Mouse (Mus musculus): ENCODE data around the gene Cfap44. TPM values are rescaled to one million over a fixed set of nuclear protein-coding genes. Genes with fewer than 3 reads are reported as not detected.
A peak's percentile ranks its signal among the peaks of the same experiment; 100 is the strongest.

Gene Cfap44
- polyA plus RNA-seq, 1 experiment from 2014 or later = 1.0 TPM

- WGBS = 68% methylated on average over 8 of the region's 8 CpGs
- Histone ChIP-seq H3K9ac (no peak overlapping the region), H3K4me2 (replicated peaks) (no peak overlapping the region), H3K9me3 (no peaks in the 10 kb centered on the region), H3K4me3 (no peak overlapping the region), H3K27ac (0 out of 2 replicates have a peak overlapping the region, but pooled peaks have one; percentile 20), H3K4me1 (no peaks in the 10 kb centered on the region; the same call in 1 of the 2 replicates), H3K27me3 (replicated peaks) (no peaks in the 10 kb centered on the region), H3K36me3 (peaks cover 79% of the 10 kb centered on the region)
- peak; percentile 30; the same call in 1 of the 2 replicates for ATAC-seq (ENCODE audit: low FRiP score, low read depth)
Measured at GRCm38 (mm10) chr16:44502895-44503575, 108.4 kb downstream of the Cfap44 start.

GRCm38 (mm10) chr16:44505243-44505642 lies 110.6 kb downstream of the Cfap44 start:
- Histone ChIP-seq H3K36me3 (peaks cover 70% of the 10 kb centered on the region), H3K27ac (no peak overlapping the region), H3K4me1 (no peaks in the 10 kb centered on the region; the same call in 1 of the 2 replicates), H3K9me3 (no peaks in the 10 kb centered on the region), H3K4me3 (no peak overlapping the region), H3K27me3 (replicated peaks) (no peaks in the 10 kb centered on the region), H3K9ac (no peak overlapping the region), H3K4me2 (replicated peaks) (no peak overlapping the region)
- 95% methylated on average over 1 of the region's 1 CpGs for WGBS
- ATAC-seq (ENCODE audit: low FRiP score, low read depth) = no peak

GRCm38 (mm10) chr16:44507027-44507929 lies 112.7 kb downstream of the Cfap44 start:
- Histone ChIP-seq H3K27ac (no peak overlapping the region), H3K4me1 (no peaks in the 10 kb centered on the region; the same call in 1 of the 2 replicates), H3K27me3 (replicated peaks) (no peaks in the 10 kb centered on the region), H3K4me2 (replicated peaks) (no peak overlapping the region), H3K4me3 (no peak overlapping the region), H3K9ac (no peak overlapping the region), H3K36me3 (peaks cover 63% of the 10 kb centered on the region), H3K9me3 (no peaks in the 10 kb centered on the region)
- WGBS = 72% methylated on average over 10 of the region's 10 CpGs
- no peak for ATAC-seq (ENCODE audit: low FRiP score, low read depth)

- Histone ChIP-seq H3K4me1 (no peaks in the 10 kb centered on the region; the same call in 1 of the 2 replicates), H3K27ac (no peak overlapping the region), H3K27me3 (replicated peaks) (no peaks in the 10 kb centered on the region), H3K4me2 (replicated peaks) (no peak overlapping the region), H3K9ac (no peak overlapping the region), H3K4me3 (no peak overlapping the region), H3K9me3 (no peaks in the 10 kb centered on the region), H3K36me3 (peaks cover 64% of the 10 kb centered on the region)
- ATAC-seq (ENCODE audit: low FRiP score, low read depth) = no peak
- WGBS = 85% methylated on average over 5 of the region's 5 CpGs
Measured at GRCm38 (mm10) chr16:44508025-44508424, 113.4 kb downstream of the Cfap44 start.

- H3K36me3 ChIP-seq = peaks cover 61% of the 10 kb centered on the region
- no peak overlapping the region for H3K4me3 ChIP-seq
- no peak overlapping the region for H3K9ac ChIP-seq
- ATAC-seq (ENCODE audit: low FRiP score, low read depth) = no peak
- no peaks in the 10 kb centered on the region for H3K4me1 ChIP-seq
- 92% methylated on average over 13 of the region's 13 CpGs for WGBS
- no peaks in the 10 kb centered on the region for H3K27me3 ChIP-seq (replicated peaks)
- H3K9me3 ChIP-seq = no peaks in the 10 kb centered on the region
- H3K27ac ChIP-seq = no peak overlapping the region
- H3K4me2 ChIP-seq (replicated peaks) = no peak overlapping the region
Measured at GRCm38 (mm10) chr16:44508772-44509171, 114.2 kb downstream of the Cfap44 start.

- no peak for ATAC-seq (ENCODE audit: low FRiP score, low read depth)
- peaks cover 55% of the 10 kb centered on the region for H3K36me3 ChIP-seq
- 89% methylated on average over 7 of the region's 7 CpGs for WGBS
- H3K4me3 ChIP-seq = no peak overlapping the region
- no peak overlapping the region for H3K4me2 ChIP-seq (replicated peaks)
- no peaks in the 10 kb centered on the region for H3K4me1 ChIP-seq
- H3K27me3 ChIP-seq (replicated peaks) = no peaks in the 10 kb centered on the region
- no peak overlapping the region for H3K9ac ChIP-seq
- H3K9me3 ChIP-seq = no peaks in the 10 kb centered on the region
- H3K27ac ChIP-seq = no peak overlapping the region
Measured at GRCm38 (mm10) chr16:44509458-44510344, 115.1 kb downstream of the Cfap44 start.

GRCm38 (mm10) chr16:44510521-44511213 lies 116.1 kb downstream of the Cfap44 start:
- Histone ChIP-seq H3K4me3 (no peak overlapping the region), H3K9me3 (no peaks in the 10 kb centered on the region), H3K4me1 (no peaks in the 10 kb centered on the region), H3K36me3 (peaks cover 56% of the 10 kb centered on the region), H3K27me3 (replicated peaks) (no peaks in the 10 kb centered on the region), H3K27ac (no peak overlapping the region), H3K4me2 (replicated peaks) (no peak overlapping the region), H3K9ac (no peak overlapping the region)
- 82% methylated on average over 13 of the region's 13 CpGs for WGBS
- no peak for ATAC-seq (ENCODE audit: low FRiP score, low read depth)

GRCm38 (mm10) chr16:44516498-44516897 lies 121.9 kb downstream of the Cfap44 start:
- Histone ChIP-seq H3K36me3 (peaks cover 68% of the 10 kb centered on the region), H3K27me3 (replicated peaks) (no peaks in the 10 kb centered on the region)
- no peak for ATAC-seq (ENCODE audit: low FRiP score, low read depth)

GRCm38 (mm10) chr16:44523595-44523994 lies 129.0 kb downstream of the Cfap44 start:
- Histone ChIP-seq H3K27ac (no peak overlapping the region), H3K4me2 (replicated peaks) (no peak overlapping the region), H3K4me3 (no peak overlapping the region), H3K9me3 (no peaks in the 10 kb centered on the region), H3K27me3 (replicated peaks) (no peaks in the 10 kb centered on the region), H3K4me1 (peaks cover 26% of the 10 kb centered on the region), H3K9ac (no peak overlapping the region), H3K36me3 (peaks cover 32% of the 10 kb centered on the region)
- ATAC-seq (ENCODE audit: low FRiP score, low read depth) = no peak
- WGBS = 79% methylated on average over 7 of the region's 7 CpGs

More at GRCm38 (mm10) chr16:44516498-44516897, 121.9 kb downstream of the Cfap44 start:
- no peak overlapping the region for H3K4me2 ChIP-seq (replicated peaks)
- 85% methylated on average over 6 of the region's 6 CpGs for WGBS
- no peak overlapping the region for H3K27ac ChIP-seq
- H3K4me1 ChIP-seq = no peaks in the 10 kb centered on the region
- no peaks in the 10 kb centered on the region for H3K9me3 ChIP-seq
- H3K9ac ChIP-seq = no peak overlapping the region
- no peak overlapping the region for H3K4me3 ChIP-seq

- Histone ChIP-seq H3K9ac (no peak overlapping the region), H3K9me3 (no peaks in the 10 kb centered on the region), H3K4me2 (replicated peaks) (no peak overlapping the region), H3K36me3 (peaks cover 8% of the 10 kb centered on the region; the same call in 1 of the 2 replicates), H3K4me1 (peaks cover 45% of the 10 kb centered on the region), H3K4me3 (no peak overlapping the region), H3K27ac (no peak overlapping the region), H3K27me3 (replicated peaks) (no peaks in the 10 kb centered on the region)
- no peak for ATAC-seq (ENCODE audit: low FRiP score, low read depth)
- WGBS = 76% methylated on average over 1 of the region's 1 CpGs
Measured at GRCm38 (mm10) chr16:44526044-44526443, 131.4 kb downstream of the Cfap44 start.

- Histone ChIP-seq H3K9ac (0 out of 2 replicates have a peak overlapping the region, but pooled peaks have one; percentile 35), H3K4me2 (replicated peaks) (peak overlapping the region; percentile 46)
Measured at GRCm38 (mm10) chr16:44526689-44527088, 132.1 kb downstream of the Cfap44 start.

More at GRCm38 (mm10) chr16:44526689-44527088, 132.1 kb downstream of the Cfap44 start:
- Histone ChIP-seq H3K27me3 (replicated peaks) (no peaks in the 10 kb centered on the region), H3K9me3 (no peaks in the 10 kb centered on the region), H3K4me3 (no peak overlapping the region), H3K4me1 (peaks cover 48% of the 10 kb centered on the region), H3K36me3 (peaks cover 3% of the 10 kb centered on the region; the same call in 1 of the 2 replicates), H3K27ac (0 out of 2 replicates have a peak overlapping the region, but pooled peaks have one; percentile 53)
- 10% methylated on average over 12 of the region's 12 CpGs for WGBS
- ATAC-seq (ENCODE audit: low FRiP score, low read depth) = no peak

Data from neural tube, embryonic 12.5 days (tissue).